Mouse (Mus musculus): ENCODE results near the gene Gm45902. TPM values are rescaled to one million over a fixed set of nuclear protein-coding genes. Genes with fewer than 3 reads are reported as not detected.

Gm45902 gene
- 0.58 and 1.7 TPM in 2 replicates for total RNA-seq (2015; ENCODE audit: low replicate concordance)
- 2.6 and 8.9 TPM in 2 replicates for total RNA-seq (2017; ENCODE audit: low replicate concordance)

- ATAC-seq (replicated peaks; ENCODE audit: low FRiP score, poor library complexity, severe bottlenecking), result peak; percentile 95
Measured at GRCm38 (mm10) chr2:3512552-3513454, at the start of gene Gm45902, which contains the start of the genes Hspa14 and Cdnf. Gm45902 (minus strand) TSS chr2:3512790. Hspa14 (minus strand) TSS chr2:3512814. Cdnf (plus strand) TSS chr2:3513030.

- no peak for ATAC-seq (replicated peaks; ENCODE audit: low FRiP score, poor library complexity, severe bottlenecking)
Measured at GRCm38 (mm10) chr2:3546588-3546987, 34.0 kb upstream of the Gm45902 start.

GRCm38 (mm10) chr2:3546055-3546454 lies 33.5 kb upstream of the Gm45902 start:
- no peak for ATAC-seq (replicated peaks; ENCODE audit: low FRiP score, poor library complexity, severe bottlenecking)

- ATAC-seq (replicated peaks; ENCODE audit: low FRiP score, poor library complexity, severe bottlenecking), result no peak
Measured at GRCm38 (mm10) chr2:3541307-3542079, 28.9 kb upstream of the Gm45902 start.

- ATAC-seq (replicated peaks; ENCODE audit: low FRiP score, poor library complexity, severe bottlenecking), result no peak
Measured at GRCm38 (mm10) chr2:3526288-3526687, 13.7 kb upstream of the Gm45902 start.

- no peak for ATAC-seq (replicated peaks; ENCODE audit: low FRiP score, poor library complexity, severe bottlenecking)
Measured at GRCm38 (mm10) chr2:3522558-3522957, 10.0 kb upstream of the Gm45902 start.

- ATAC-seq (replicated peaks; ENCODE audit: low FRiP score, poor library complexity, severe bottlenecking), result peak; percentile 44
Measured at GRCm38 (mm10) chr2:3512076-3512475, 514 bp downstream of the Gm45902 start.

GRCm38 (mm10) chr2:3500886-3501285 lies 11.7 kb downstream of the Gm45902 start:
- no peak for ATAC-seq (replicated peaks; ENCODE audit: low FRiP score, poor library complexity, severe bottlenecking)

- no peak for ATAC-seq (replicated peaks; ENCODE audit: low FRiP score, poor library complexity, severe bottlenecking)
Measured at GRCm38 (mm10) chr2:3499543-3499942, 13.0 kb downstream of the Gm45902 start.

- 0 out of 2 replicates have a peak, but pooled peaks have one; percentile 49 for ATAC-seq (replicated peaks; ENCODE audit: low FRiP score, poor library complexity, severe bottlenecking)
Measured at GRCm38 (mm10) chr2:3493833-3494409, 18.7 kb downstream of the Gm45902 start.

- no peak for ATAC-seq (replicated peaks; ENCODE audit: low FRiP score, poor library complexity, severe bottlenecking)
Measured at GRCm38 (mm10) chr2:3489816-3490215, 22.8 kb downstream of the Gm45902 start.

GRCm38 (mm10) chr2:3480239-3480638 lies 32.4 kb downstream of the Gm45902 start:
- ATAC-seq (replicated peaks; ENCODE audit: low FRiP score, poor library complexity, severe bottlenecking), result no peak

GRCm38 (mm10) chr2:3475746-3476251 lies 36.8 kb downstream of the Gm45902 start:
- ATAC-seq (replicated peaks; ENCODE audit: low FRiP score, poor library complexity, severe bottlenecking), result peak; percentile 12; the same call in 1 of the 2 replicates

GRCm38 (mm10) chr2:3474861-3475283 lies 37.7 kb downstream of the Gm45902 start, which contains the start of gene Suv39h2:
Suv39h2 (minus strand) TSS chr2:3475031.
- peak; percentile 96 for ATAC-seq (replicated peaks; ENCODE audit: low FRiP score, poor library complexity, severe bottlenecking)

- peak; percentile 51 for ATAC-seq (replicated peaks; ENCODE audit: low FRiP score, poor library complexity, severe bottlenecking)
Measured at GRCm38 (mm10) chr2:3474361-3474805, 38.2 kb downstream of the Gm45902 start.

GRCm38 (mm10) chr2:3473891-3474290 lies 38.7 kb downstream of the Gm45902 start:
- no peak for ATAC-seq (replicated peaks; ENCODE audit: low FRiP score, poor library complexity, severe bottlenecking)

GRCm38 (mm10) chr2:3456590-3456989 lies 56.0 kb downstream of the Gm45902 start:
- ATAC-seq (replicated peaks; ENCODE audit: low FRiP score, poor library complexity, severe bottlenecking), result 0 out of 2 replicates have a peak, but pooled peaks have one; percentile 30

Data from erythroblast, adult 5-6 weeks (primary cell).